Mouse (Mus musculus): ENCODE measurements at regions not wholly inside any gene's neighbourhood (a gene's known extent, or its start where the extent isn't known, plus 50 kb on each side); places are given as distances from the start of the nearest gene placed in this dataset.
A peak's percentile ranks its signal among the peaks of the same experiment; 100 is the strongest.

DNA sequence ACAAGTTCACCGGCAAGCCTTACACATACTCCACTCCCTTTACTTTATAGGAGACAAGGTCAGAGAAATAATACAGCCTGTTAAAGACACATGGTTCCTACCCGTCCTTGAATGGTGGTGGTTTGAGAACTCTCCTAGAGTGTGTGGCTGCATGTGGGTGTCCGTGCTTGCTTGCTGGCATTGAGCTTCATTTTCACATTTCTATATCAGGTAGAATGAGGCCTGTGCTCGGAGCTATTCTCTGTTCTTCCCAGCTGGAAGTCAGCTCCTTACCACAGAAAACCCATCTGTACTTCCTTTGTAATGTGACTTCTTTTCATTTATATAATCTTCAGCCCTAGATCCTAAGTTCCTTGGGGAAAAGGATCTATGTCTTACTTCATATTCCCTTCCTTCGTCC lies 106.0 kb upstream of the Mb21d2 start:
- no peak for TF ChIP-seq POU5F1 (IDR thresholded peaks at IDR 0.05; ENCODE audit: borderline replicate concordance, low read length)
- TF ChIP-seq NANOG (IDR thresholded peaks at IDR 0.05; ENCODE audit: borderline replicate concordance, low read length), result no peak
- TF ChIP-seq CTCF (conservative IDR thresholded peaks at IDR 0.05; ENCODE audit: low read length), result no peak
- H3K27me3 ChIP-seq (ENCODE audit: insufficient read depth, low read length), result 0 out of 2 replicates have a peak, but pooled peaks cover 5% of the 10 kb centered on the region
- no peaks in the 10 kb centered on the region for H3K9me3 ChIP-seq (ENCODE audit: low read length)
- no peak overlapping the region for H3K4me3 ChIP-seq (replicated peaks; ENCODE audit: low read length)
- peaks cover 10% of the 10 kb centered on the region for H3K4me1 ChIP-seq (replicated peaks; ENCODE audit: low read depth, low read length)
- H3K36me3 ChIP-seq (ENCODE audit: insufficient read depth, low read length), result no peaks in the 10 kb centered on the region

DNA sequence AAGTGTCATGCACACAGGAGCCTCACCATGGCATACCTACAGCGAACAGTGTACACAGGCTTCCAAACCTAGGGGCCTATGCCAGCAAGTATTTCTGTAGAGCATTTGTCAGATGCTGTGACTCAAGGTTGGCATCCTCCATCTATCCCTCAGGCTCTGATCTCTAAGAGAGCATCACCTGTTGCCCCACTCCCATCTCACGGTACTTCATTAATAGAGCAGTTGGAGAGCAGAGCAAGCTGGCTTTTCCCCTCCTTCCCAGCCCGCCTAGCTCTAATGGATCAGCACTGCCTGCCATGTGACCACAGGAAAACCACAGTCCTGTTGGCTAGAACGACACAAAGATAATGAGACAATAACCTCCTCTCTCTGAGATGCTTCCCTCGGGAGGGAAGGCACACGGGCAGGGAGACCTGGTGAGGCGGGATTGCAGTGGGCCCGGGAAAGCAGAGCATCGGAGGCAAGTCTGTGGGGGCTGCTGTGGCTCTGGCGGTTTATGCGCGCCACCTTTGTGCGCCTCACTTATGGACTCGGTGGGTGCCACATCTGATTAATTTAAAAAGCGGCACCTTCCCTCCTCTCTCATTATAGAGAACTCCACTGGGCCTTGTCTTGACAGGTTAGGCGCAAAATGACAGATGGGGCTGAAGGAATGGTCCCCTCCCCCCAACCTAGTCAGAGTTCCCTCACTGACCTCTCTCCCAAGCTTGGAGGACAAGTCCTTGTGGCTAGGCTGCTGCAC lies 104.8 kb upstream of the Mb21d2 start:
- TF ChIP-seq CTCF (conservative IDR thresholded peaks at IDR 0.05; ENCODE audit: low read length) (no peak), POU5F1 (IDR thresholded peaks at IDR 0.05; ENCODE audit: borderline replicate concordance, low read length) (no peak), NANOG (IDR thresholded peaks at IDR 0.05; ENCODE audit: borderline replicate concordance, low read length) (no peak)
- peak overlapping the region; percentile 64 for H3K4me3 ChIP-seq (replicated peaks; ENCODE audit: low read length)
- H3K9me3 ChIP-seq (ENCODE audit: low read length), result no peaks in the 10 kb centered on the region
- no peaks in the 10 kb centered on the region for H3K36me3 ChIP-seq (ENCODE audit: insufficient read depth, low read length)
- peaks cover 10% of the 10 kb centered on the region for H3K4me1 ChIP-seq (replicated peaks; ENCODE audit: low read depth, low read length)
- H3K27me3 ChIP-seq (ENCODE audit: insufficient read depth, low read length), result 0 out of 2 replicates have a peak, but pooled peaks cover 5% of the 10 kb centered on the region

DNA sequence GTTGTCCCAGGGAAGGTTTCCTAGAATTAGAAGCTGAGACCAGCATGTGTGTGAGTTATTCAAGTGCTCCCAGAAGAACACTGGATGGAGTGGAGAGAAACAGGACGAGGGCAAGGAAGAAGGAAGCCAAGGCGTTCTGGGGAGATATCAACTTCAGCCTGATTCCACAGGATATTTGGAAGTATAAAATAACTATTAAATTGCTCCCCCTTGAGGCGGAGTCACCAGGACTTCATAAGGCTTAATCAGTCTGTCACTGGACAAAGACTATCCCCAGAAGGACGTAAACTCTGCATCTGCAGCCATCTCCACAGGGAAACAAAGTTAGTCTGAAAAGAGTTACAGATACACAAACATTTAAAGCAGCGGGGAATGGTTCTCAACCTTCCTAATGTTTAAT lies 103.9 kb upstream of the Mb21d2 start:
- TF ChIP-seq NANOG (IDR thresholded peaks at IDR 0.05; ENCODE audit: borderline replicate concordance, low read length), result no peak
- TF ChIP-seq CTCF (conservative IDR thresholded peaks at IDR 0.05; ENCODE audit: low read length), result no peak
- TF ChIP-seq POU5F1 (IDR thresholded peaks at IDR 0.05; ENCODE audit: borderline replicate concordance, low read length), result no peak
- H3K9me3 ChIP-seq (ENCODE audit: low read length), result no peaks in the 10 kb centered on the region
- H3K4me1 ChIP-seq (replicated peaks; ENCODE audit: low read depth, low read length), result peaks cover 10% of the 10 kb centered on the region
- no peak overlapping the region for H3K4me3 ChIP-seq (replicated peaks; ENCODE audit: low read length)
- no peaks in the 10 kb centered on the region for H3K36me3 ChIP-seq (ENCODE audit: insufficient read depth, low read length)
- 0 out of 2 replicates have a peak, but pooled peaks cover 5% of the 10 kb centered on the region for H3K27me3 ChIP-seq (ENCODE audit: insufficient read depth, low read length)

DNA sequence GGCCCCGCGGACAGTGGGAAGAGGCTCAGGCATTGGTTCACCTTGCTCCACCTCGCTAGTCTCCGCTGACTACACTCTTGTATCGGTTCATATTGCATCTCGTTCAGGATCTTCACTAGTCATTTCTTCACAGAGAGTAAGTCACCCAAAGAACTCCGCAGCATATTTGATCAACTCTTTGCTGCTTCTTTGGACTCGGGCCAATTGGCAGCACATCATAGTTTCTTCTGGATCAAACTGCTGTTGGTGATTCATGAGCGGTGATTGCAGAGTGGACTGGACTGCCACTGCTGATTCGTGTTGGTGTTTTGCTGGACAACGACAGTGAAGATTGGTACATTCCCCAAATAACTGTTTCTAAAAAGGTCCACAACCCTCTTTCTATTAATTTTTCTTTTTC lies 98.4 kb upstream of the Mb21d2 start:
- no peaks in the 10 kb centered on the region for H3K36me3 ChIP-seq (ENCODE audit: insufficient read depth, low read length)
- H3K4me1 ChIP-seq (replicated peaks; ENCODE audit: low read depth, low read length), result no peaks in the 10 kb centered on the region; the same call in 1 of the 2 replicates
- H3K9me3 ChIP-seq (ENCODE audit: low read length), result no peaks in the 10 kb centered on the region
- no peaks in the 10 kb centered on the region for H3K27me3 ChIP-seq (ENCODE audit: insufficient read depth, low read length)
- TF ChIP-seq CTCF (conservative IDR thresholded peaks at IDR 0.05; ENCODE audit: low read length) (no peak), POU5F1 (IDR thresholded peaks at IDR 0.05; ENCODE audit: borderline replicate concordance, low read length) (no peak), NANOG (IDR thresholded peaks at IDR 0.05; ENCODE audit: borderline replicate concordance, low read length) (no peak)
- H3K4me3 ChIP-seq (replicated peaks; ENCODE audit: low read length), result no peak overlapping the region

DNA sequence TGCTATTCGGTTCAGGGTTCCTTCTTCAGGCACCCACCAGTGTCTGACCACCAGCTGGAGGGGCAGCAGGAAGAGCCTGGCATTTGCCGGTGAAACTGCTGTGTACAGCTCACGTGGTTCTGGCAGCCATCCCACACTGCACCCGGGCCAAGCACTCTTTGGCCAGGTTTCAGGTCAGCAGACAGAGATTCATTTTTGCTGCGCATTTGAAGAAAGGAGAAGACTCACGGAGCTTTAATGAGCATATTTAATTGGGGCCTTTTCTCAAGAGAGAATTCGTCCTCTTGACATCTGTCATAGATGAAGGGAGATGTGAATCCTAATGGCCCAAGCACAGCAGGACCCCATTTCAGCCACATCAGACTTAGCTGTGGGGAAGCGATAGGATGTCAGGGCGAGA lies 71.8 kb upstream of the Mb21d2 start:
- H3K27me3 ChIP-seq (ENCODE audit: insufficient read depth, low read length), result no peaks in the 10 kb centered on the region
- no peak overlapping the region for H3K4me3 ChIP-seq (replicated peaks; ENCODE audit: low read length)
- TF ChIP-seq POU5F1 (IDR thresholded peaks at IDR 0.05; ENCODE audit: borderline replicate concordance, low read length) (no peak), NANOG (IDR thresholded peaks at IDR 0.05; ENCODE audit: borderline replicate concordance, low read length) (no peak), CTCF (conservative IDR thresholded peaks at IDR 0.05; ENCODE audit: low read length) (no peak)
- H3K36me3 ChIP-seq (ENCODE audit: insufficient read depth, low read length), result no peaks in the 10 kb centered on the region
- no peaks in the 10 kb centered on the region for H3K9me3 ChIP-seq (ENCODE audit: low read length)
- H3K4me1 ChIP-seq (replicated peaks; ENCODE audit: low read depth, low read length), result no peaks in the 10 kb centered on the region

DNA sequence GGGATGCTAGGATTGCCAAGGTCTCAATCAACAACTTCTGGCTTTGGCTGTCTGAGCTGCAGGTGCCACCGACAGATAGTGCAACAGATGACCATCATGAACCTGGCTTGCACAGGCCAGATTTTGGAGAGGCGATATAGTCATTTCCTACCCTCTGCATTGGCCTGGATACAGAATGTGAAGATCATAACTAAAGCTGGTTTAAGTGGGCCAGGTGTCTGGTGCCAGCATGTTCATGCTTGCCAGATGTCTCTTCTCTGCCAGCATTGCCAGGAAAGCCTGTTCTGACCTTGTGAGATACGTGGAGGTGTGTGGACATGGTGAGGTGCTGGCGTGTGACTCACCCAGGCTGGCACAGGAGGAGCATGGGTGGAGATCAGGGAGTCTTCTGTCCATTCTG lies 70.2 kb upstream of the Mb21d2 start:
- Histone ChIP-seq H3K27me3 (ENCODE audit: insufficient read depth, low read length) (no peaks in the 10 kb centered on the region), H3K36me3 (ENCODE audit: insufficient read depth, low read length) (no peaks in the 10 kb centered on the region), H3K4me1 (replicated peaks; ENCODE audit: low read depth, low read length) (no peaks in the 10 kb centered on the region), H3K9me3 (ENCODE audit: low read length) (0 out of 2 replicates have a peak, but pooled peaks cover 7% of the 10 kb centered on the region), H3K4me3 (replicated peaks; ENCODE audit: low read length) (no peak overlapping the region)
- TF ChIP-seq NANOG (IDR thresholded peaks at IDR 0.05; ENCODE audit: borderline replicate concordance, low read length) (no peak), CTCF (conservative IDR thresholded peaks at IDR 0.05; ENCODE audit: low read length) (no peak), POU5F1 (IDR thresholded peaks at IDR 0.05; ENCODE audit: borderline replicate concordance, low read length) (no peak)

DNA sequence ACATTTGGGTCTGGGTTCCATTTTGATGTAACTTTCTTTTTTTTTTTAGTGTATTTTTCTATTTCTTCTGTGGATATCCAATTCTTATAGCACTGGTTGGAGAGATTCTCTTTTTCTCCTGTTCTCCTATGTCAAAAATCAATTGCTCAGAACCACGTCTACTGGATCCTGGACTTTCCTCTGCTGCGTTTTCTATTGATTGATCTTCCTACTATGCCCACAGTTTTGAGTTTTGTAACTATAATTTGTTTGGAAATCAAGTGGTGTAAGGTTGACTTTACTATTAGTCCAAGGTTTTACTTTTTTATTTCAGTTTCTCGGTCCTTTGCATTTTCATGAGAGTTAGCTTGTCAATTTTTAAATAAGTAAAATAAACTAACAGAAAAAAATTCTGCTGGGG lies 67.2 kb upstream of the Mb21d2 start:
- no peak for TF ChIP-seq POU5F1 (IDR thresholded peaks at IDR 0.05; ENCODE audit: borderline replicate concordance, low read length)
- TF ChIP-seq NANOG (IDR thresholded peaks at IDR 0.05; ENCODE audit: borderline replicate concordance, low read length), result no peak
- H3K4me1 ChIP-seq (replicated peaks; ENCODE audit: low read depth, low read length), result no peaks in the 10 kb centered on the region
- no peaks in the 10 kb centered on the region for H3K27me3 ChIP-seq (ENCODE audit: insufficient read depth, low read length)
- peaks cover 20% of the 10 kb centered on the region; the same call in 1 of the 2 replicates for H3K9me3 ChIP-seq (ENCODE audit: low read length)
- H3K4me3 ChIP-seq (replicated peaks; ENCODE audit: low read length), result no peak overlapping the region
- H3K36me3 ChIP-seq (ENCODE audit: insufficient read depth, low read length), result no peaks in the 10 kb centered on the region

DNA sequence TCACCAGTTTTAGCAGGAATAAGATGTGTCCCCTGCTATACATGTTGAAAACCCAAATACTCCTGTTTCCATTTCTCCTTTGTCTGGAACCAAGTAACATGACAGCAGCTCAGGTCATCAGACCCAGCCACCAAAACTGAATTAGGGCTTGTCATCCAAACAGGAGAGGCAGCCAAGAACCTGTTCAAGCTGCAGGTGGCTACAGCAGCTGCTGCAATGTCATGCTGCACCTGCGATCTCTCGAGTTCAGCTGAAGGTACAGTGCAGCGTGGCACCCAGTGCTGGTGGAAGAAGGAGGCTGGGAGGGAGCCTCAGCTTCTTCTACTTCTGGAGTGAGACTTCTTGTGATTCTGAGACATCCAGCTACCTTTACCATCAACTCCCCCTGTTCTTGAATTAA lies 61.2 kb upstream of the Mb21d2 start:
- Histone ChIP-seq H3K4me1 (replicated peaks; ENCODE audit: low read depth, low read length) (no peaks in the 10 kb centered on the region), H3K27me3 (ENCODE audit: insufficient read depth, low read length) (no peaks in the 10 kb centered on the region), H3K36me3 (ENCODE audit: insufficient read depth, low read length) (no peaks in the 10 kb centered on the region), H3K4me3 (replicated peaks; ENCODE audit: low read length) (no peak overlapping the region), H3K9me3 (ENCODE audit: low read length) (peaks cover 20% of the 10 kb centered on the region)
- TF ChIP-seq NANOG (IDR thresholded peaks at IDR 0.05; ENCODE audit: borderline replicate concordance, low read length) (no peak), CTCF (conservative IDR thresholded peaks at IDR 0.05; ENCODE audit: low read length) (no peak), POU5F1 (IDR thresholded peaks at IDR 0.05; ENCODE audit: borderline replicate concordance, low read length) (no peak)

DNA sequence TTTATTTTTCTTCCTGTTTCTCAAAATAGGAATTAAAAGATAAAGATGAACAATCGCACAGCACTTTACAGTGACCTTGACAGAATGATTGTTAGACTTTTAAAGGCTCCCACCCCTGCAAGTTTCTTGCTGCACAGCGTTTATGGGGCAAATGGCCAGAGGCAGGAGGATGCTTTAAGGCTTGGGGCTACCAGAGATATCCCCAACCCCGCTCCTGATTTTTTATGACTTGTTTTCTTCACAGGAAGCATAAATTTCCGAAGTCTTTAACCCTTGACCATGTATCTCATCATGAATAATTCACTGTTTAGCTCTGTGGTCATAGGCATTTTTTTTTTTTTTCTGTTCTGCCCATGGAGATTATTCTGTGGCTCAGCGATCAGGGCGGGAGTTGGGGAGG lies 55.5 kb upstream of the Mb21d2 start:
- Histone ChIP-seq H3K9me3 (ENCODE audit: low read length) (peaks cover 6% of the 10 kb centered on the region; the same call in 1 of the 2 replicates), H3K36me3 (ENCODE audit: insufficient read depth, low read length) (no peaks in the 10 kb centered on the region), H3K27me3 (ENCODE audit: insufficient read depth, low read length) (no peaks in the 10 kb centered on the region), H3K4me3 (replicated peaks; ENCODE audit: low read length) (no peak overlapping the region), H3K4me1 (replicated peaks; ENCODE audit: low read depth, low read length) (no peaks in the 10 kb centered on the region)
- no peak for TF ChIP-seq NANOG (IDR thresholded peaks at IDR 0.05; ENCODE audit: borderline replicate concordance, low read length)
- no peak for TF ChIP-seq CTCF (conservative IDR thresholded peaks at IDR 0.05; ENCODE audit: low read length)
- TF ChIP-seq POU5F1 (IDR thresholded peaks at IDR 0.05; ENCODE audit: borderline replicate concordance, low read length), result no peak

Measured in E14TG2a.4 (cell line).